In the genomic region with DNA sequence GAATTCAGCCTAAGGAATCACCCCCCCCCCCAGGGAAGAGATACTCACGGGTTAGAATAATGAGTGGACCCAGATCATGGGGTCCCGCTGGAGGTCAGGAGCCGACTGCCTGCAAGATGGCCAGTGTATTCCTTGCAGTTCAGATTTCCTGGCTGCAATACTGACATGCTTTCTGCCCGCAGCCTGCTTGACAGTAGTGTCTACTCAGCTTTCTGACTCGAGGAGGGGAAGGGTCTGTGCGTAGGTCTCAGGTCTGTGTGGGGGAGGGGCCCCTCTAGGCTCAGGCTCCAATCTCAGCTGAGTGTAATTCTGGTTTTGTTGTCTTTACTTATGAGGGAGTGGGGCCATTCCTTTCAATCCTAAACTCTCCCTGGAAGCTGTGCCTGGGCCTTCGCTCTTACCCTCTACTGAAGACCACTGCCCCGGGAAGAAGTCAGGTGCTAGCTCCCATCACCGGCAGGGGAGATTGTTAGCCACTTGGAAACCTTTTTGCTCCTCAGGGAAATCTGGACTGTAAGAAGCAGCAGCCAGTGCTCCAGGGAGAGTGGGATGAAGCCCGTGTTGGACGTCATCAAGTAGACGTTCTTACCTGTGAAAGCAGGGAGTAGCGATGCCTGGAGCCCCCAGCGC, we compare ENCODE assay signal across 10 mouse cellular contexts. TPM values are rescaled to one million over a fixed set of nuclear protein-coding genes. Genes with fewer than 3 reads are reported as not detected.
DNase-seq lines count a peak whose midpoint lies in the region; ATAC-seq and TF ChIP-seq lines count a peak whose summit lies in the region.
"Had no signal": no experiment of that assay in that cellular context is flagged by ENCODE, and none has a peak within 500 bp of the region (broad histone marks: within the 10 kb centered on the region; RNA-seq: fewer than 3 reads in every experiment).

No protein-coding gene starts in this region.

- TF ChIP-seq CTCF in kidney, postnatal 0 days (IDR thresholded peaks at IDR 0.05; ENCODE audit: low read depth), result no peak

- H3K4me2 ChIP-seq in kidney, postnatal 0 days (ENCODE audit: low read length), result peak overlapping the region; percentile 93
- H3K4me2 ChIP-seq in neural tube, embryonic 12.5 days (replicated peaks), result peak overlapping the region; percentile 95

- H3K36me3 ChIP-seq in kidney, postnatal 0 days (ENCODE audit: insufficient read depth, low read length), result no peaks in the 10 kb centered on the region
- H3K36me3 ChIP-seq in embryonic facial prominence, embryonic 10.5 days (replicated peaks), result no peaks in the 10 kb centered on the region
- H3K36me3 ChIP-seq in neural tube, embryonic 12.5 days, result no peaks in the 10 kb centered on the region

- WGBS in kidney, postnatal 0 days, result 25% methylated on average over 14 of the region's 14 CpGs
- 41% methylated on average over 14 of the region's 14 CpGs for WGBS in embryonic facial prominence, embryonic 10.5 days
- WGBS in neural tube, embryonic 12.5 days, result 37% methylated on average over 14 of the region's 14 CpGs

- H3K27me3 ChIP-seq in kidney, postnatal 0 days (ENCODE audit: insufficient read depth, low read length), result no peaks in the 10 kb centered on the region
- peaks cover 15% of the 10 kb centered on the region for H3K27me3 ChIP-seq in embryonic facial prominence, embryonic 10.5 days (replicated peaks; ENCODE audit: low read depth, poor library complexity, severe bottlenecking)
- H3K27me3 ChIP-seq in neural tube, embryonic 12.5 days (replicated peaks), result no peaks in the 10 kb centered on the region
- H3K27me3 ChIP-seq: Patski had no signal

- H3K9ac ChIP-seq in kidney, postnatal 0 days (ENCODE audit: low read depth, low read length), result peak overlapping the region; percentile 40
- H3K9ac ChIP-seq in neural tube, embryonic 12.5 days, result peak overlapping the region; percentile 92

- DNase-seq in kidney, postnatal 0 days (ENCODE audit: low spot score), result peak; percentile 27
- no peak for DNase-seq in kidney, adult 9 months
- peak; percentile 57 for DNase-seq in embryonic facial prominence, embryonic 10.5 days (ENCODE audit: low spot score)
- DNase-seq in induced T-regulatory cell, adult 2 months (ENCODE audit: low read depth), result peak; percentile 33
- DNase-seq in ovary, postnatal 14 days (ENCODE audit: low spot score), result no peak
- DNase-seq in layer of hippocampus, postnatal 36 days, result no peak
- DNase-seq in layer of hippocampus, adult 9-10 months (ENCODE audit: low spot score), result no peak

- no peak for ATAC-seq in kidney, postnatal 0 days (replicated peaks; ENCODE audit: low FRiP score, low read depth)
- ATAC-seq in neural tube, embryonic 12.5 days (ENCODE audit: low FRiP score, low read depth), result no peak
- ATAC-seq: Patski had no signal

- peaks cover 54% of the 10 kb centered on the region for H3K4me1 ChIP-seq in kidney, postnatal 0 days (replicated peaks; ENCODE audit: insufficient read depth, low read length)
- peaks cover 75% of the 10 kb centered on the region for H3K4me1 ChIP-seq in embryonic facial prominence, embryonic 10.5 days
- peaks cover 60% of the 10 kb centered on the region for H3K4me1 ChIP-seq in neural tube, embryonic 12.5 days

- H3K4me3 ChIP-seq in kidney, postnatal 0 days (replicated peaks; ENCODE audit: low read depth, low read length), result peak overlapping the region; percentile 90
- H3K4me3 ChIP-seq in embryonic facial prominence, embryonic 10.5 days, result peak overlapping the region; percentile 89
- H3K4me3 ChIP-seq in neural tube, embryonic 12.5 days, result peak overlapping the region; percentile 89

- H3K9me3 ChIP-seq in kidney, postnatal 0 days (replicated peaks; ENCODE audit: low read length), result no peaks in the 10 kb centered on the region
- H3K9me3 ChIP-seq in embryonic facial prominence, embryonic 10.5 days, result no peaks in the 10 kb centered on the region
- H3K9me3 ChIP-seq in neural tube, embryonic 12.5 days, result no peaks in the 10 kb centered on the region

- H3K27ac ChIP-seq in kidney, postnatal 0 days, result no peak overlapping the region
- no peak overlapping the region for H3K27ac ChIP-seq in embryonic facial prominence, embryonic 10.5 days (replicated peaks)
- H3K27ac ChIP-seq in neural tube, embryonic 12.5 days, result no peak overlapping the region

RNA-seq across cellular contexts. Expression of a gene that starts 26.6 kb away (rescaled TPM):
- polyA plus RNA-seq in kidney, postnatal 0 days (2015; fragmentation: Nextera tagmentation; extraction: Ambion mirVana), result 0.04 TPM in 1 of 2 replicates, not detected in the other
- polyA plus RNA-seq in embryonic facial prominence, embryonic 10.5 days (2016; fragmentation: Nextera tagmentation; extraction: Ambion mirVana), result not detected in 2 replicates
- polyA plus RNA-seq in neural tube, embryonic 12.5 days (2016; fragmentation: Nextera tagmentation; extraction: Ambion mirVana), result not detected in 2 replicates
- not detected for total RNA-seq in layer of hippocampus, postnatal 36 days (2021)
- total RNA-seq: heart, postnatal 36 days had no signal
- polyA plus RNA-seq: Patski had no signal

RNA-seq across cellular contexts. Expression of a gene that starts 46.0 kb away (rescaled TPM):
- 4.8 and 5.1 TPM in 2 replicates for polyA plus RNA-seq in kidney, postnatal 0 days (2015; fragmentation: Nextera tagmentation; extraction: Ambion mirVana)
- polyA plus RNA-seq in embryonic facial prominence, embryonic 10.5 days (2016; fragmentation: Nextera tagmentation; extraction: Ambion mirVana), result 4.2 and 4.3 TPM in 2 replicates
- 7.3 and 7.9 TPM in 2 replicates for polyA plus RNA-seq in neural tube, embryonic 12.5 days (2016; fragmentation: Nextera tagmentation; extraction: Ambion mirVana)
- 10 to 100 TPM; 15.3 to 18.0 TPM for total RNA-seq in layer of hippocampus, postnatal 36 days (2021)

RNA-seq across cellular contexts. Expression of a gene that starts 46.3 kb away (rescaled TPM):
- 91.0 and 106 TPM in 2 replicates for polyA plus RNA-seq in kidney, postnatal 0 days (2015; fragmentation: Nextera tagmentation; extraction: Ambion mirVana)
- 24.4 and 25.1 TPM in 2 replicates for polyA plus RNA-seq in embryonic facial prominence, embryonic 10.5 days (2016; fragmentation: Nextera tagmentation; extraction: Ambion mirVana)
- polyA plus RNA-seq in neural tube, embryonic 12.5 days (2016; fragmentation: Nextera tagmentation; extraction: Ambion mirVana), result 20.4 and 21.6 TPM in 2 replicates
- total RNA-seq in layer of hippocampus, postnatal 36 days (2021), result 10 to 100 TPM; 19.0 to 20.1 TPM

Comparison
In these comparisons a context has a peak if more than half of its experiments do, and no peak if none do; other contexts are left out.
1. DNase-seq: peak in kidney, postnatal 0 days (single experiment), embryonic facial prominence, embryonic 10.5 days (single experiment) and induced T-regulatory cell, adult 2 months (single experiment); none in kidney, adult 9 months (single experiment), ovary, postnatal 14 days (single experiment), layer of hippocampus, postnatal 36 days (0 of 2) and layer of hippocampus, adult 9-10 months (single experiment).
2. Peak in every context shown above with its lines, with median percentiles within 50 percentile points of each other: H3K4me3 ChIP-seq.